Mouse (Mus musculus): Measurements from ENCODE around the gene Gucy2c. TPM values are rescaled to one million over a fixed set of nuclear protein-coding genes. Genes with fewer than 3 reads are reported as not detected.

Gucy2c gene
- total and polyA plus RNA-seq, 3 experiments = not detected

DNA sequence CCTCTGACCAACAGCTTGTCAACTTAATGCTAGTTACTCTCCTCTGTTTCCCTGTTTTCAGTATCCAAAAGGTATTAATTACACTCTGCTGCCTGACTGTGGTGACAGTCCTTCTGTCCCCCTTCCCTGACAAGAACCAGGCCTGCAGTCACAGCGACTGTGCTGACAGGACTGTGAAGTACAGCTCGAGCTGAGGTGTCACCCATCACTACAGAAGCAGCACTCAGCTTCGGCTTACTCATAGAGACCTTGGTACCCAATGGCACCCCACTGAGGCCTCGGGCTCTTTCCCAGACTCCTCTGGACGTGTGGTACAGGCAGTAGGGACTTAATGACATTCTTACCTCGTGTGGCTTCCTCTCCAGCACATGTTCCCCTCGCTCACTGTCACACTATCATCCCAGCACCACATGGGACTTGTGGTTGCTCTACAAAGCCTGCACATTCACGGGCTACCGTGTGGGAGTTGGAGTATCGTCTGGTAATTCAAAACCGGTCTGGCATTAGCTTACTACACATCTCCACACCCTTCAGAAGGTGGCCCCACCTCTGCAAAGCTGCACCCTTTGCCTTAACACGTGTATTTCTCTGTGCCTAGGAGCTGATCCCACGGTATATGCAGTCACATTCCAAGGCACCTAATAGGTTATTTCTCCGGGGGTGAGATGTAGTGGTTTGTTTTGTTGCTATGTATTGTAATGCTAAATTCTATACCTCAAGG, 113.1 kb downstream of the Gucy2c start:
- Histone ChIP-seq H3K36me3 (ENCODE audit: control insufficient read depth in 1 of 2, insufficient read depth in 2 of 2, low read length in 2 of 2) (no peaks in the 10 kb centered on the region), H3K4me3 (ENCODE audit: control insufficient read depth in 1 of 2, insufficient read depth in 1 of 2, low read depth in 2 of 2, low read length in 2 of 2) (no peak overlapping the region), H3K9ac (ENCODE audit: control insufficient read depth, low read depth, low read length, poor library complexity, severe bottlenecking) (no peak overlapping the region), H3K27me3 (ENCODE audit: control insufficient read depth in 1 of 2, insufficient read depth in 2 of 2, low read length in 2 of 2) (no peaks in the 10 kb centered on the region), H3K4me1 (ENCODE audit: control insufficient read depth in 1 of 2, insufficient read depth in 2 of 2, low read length in 2 of 2) (no peaks in the 10 kb centered on the region), H3K27ac (ENCODE audit: control insufficient read depth, low read depth, low read length) (no peak overlapping the region), H3K9me3 (replicated peaks; ENCODE audit: insufficient read depth, low read length) (no peaks in the 10 kb centered on the region), H3K79me2 (ENCODE audit: control insufficient read depth, insufficient read depth, low read length, poor library complexity) (no peaks in the 10 kb centered on the region)
- TF ChIP-seq POLR2AphosphoS5 (IDR thresholded peaks at IDR 0.05; ENCODE audit: borderline replicate concordance, low read depth, low read length) (no peak), MYB (IDR thresholded peaks at IDR 0.05; ENCODE audit: low read depth, low read length) (no peak), POLR2AphosphoS2 (IDR thresholded peaks at IDR 0.05; ENCODE audit: low read length) (no peak), JUND (IDR thresholded peaks at IDR 0.05; ENCODE audit: low read depth, low read length) (no peak), E2F4 (IDR thresholded peaks at IDR 0.05; ENCODE audit: borderline replicate concordance, low read depth, low read length) (no peak), BHLHE40 (IDR thresholded peaks at IDR 0.05; ENCODE audit: borderline replicate concordance, low read depth, low read length) (no peak), MAX (IDR thresholded peaks at IDR 0.05; ENCODE audit: low read length) (no peak), SIN3A (IDR thresholded peaks at IDR 0.05; ENCODE audit: low read length) (no peak), CTCF (IDR thresholded peaks at IDR 0.05 in 2 of 3, conservative IDR thresholded peaks at IDR 0.05 in 1 of 3; ENCODE audit: control insufficient read depth in 1 of 3, insufficient read depth in 1 of 3, low read depth in 2 of 3, low read length in 3 of 3, poor library complexity in 1 of 3, severe bottlenecking in 1 of 3) (no peak), NELFE (IDR thresholded peaks at IDR 0.05; ENCODE audit: low read depth, low read length) (no peak), MAFK (IDR thresholded peaks at IDR 0.05; ENCODE audit: borderline replicate concordance, low read depth, low read length) (no peak), SMC3 (IDR thresholded peaks at IDR 0.05; ENCODE audit: low read depth, low read length) (no peak), EP300 (IDR thresholded peaks at IDR 0.05; ENCODE audit: low read depth in 1 of 2, low read length in 2 of 2) (no peak), USF1 (IDR thresholded peaks at IDR 0.05; ENCODE audit: low read depth, low read length) (no peak), MXI1 (IDR thresholded peaks at IDR 0.05; ENCODE audit: low read depth, low read length) (no peak), ZKSCAN1 (IDR thresholded peaks at IDR 0.05; ENCODE audit: low read depth, low read length) (no peak), CHD2 (IDR thresholded peaks at IDR 0.05; ENCODE audit: low read length) (no peak), ETS1 (IDR thresholded peaks at IDR 0.05; ENCODE audit: low read depth, low read length) (no peak), RAD21 (IDR thresholded peaks at IDR 0.05; ENCODE audit: low read depth, low read length) (no peak)
- no peak for DNase-seq (ENCODE audit: low read depth, low spot score)

DNA sequence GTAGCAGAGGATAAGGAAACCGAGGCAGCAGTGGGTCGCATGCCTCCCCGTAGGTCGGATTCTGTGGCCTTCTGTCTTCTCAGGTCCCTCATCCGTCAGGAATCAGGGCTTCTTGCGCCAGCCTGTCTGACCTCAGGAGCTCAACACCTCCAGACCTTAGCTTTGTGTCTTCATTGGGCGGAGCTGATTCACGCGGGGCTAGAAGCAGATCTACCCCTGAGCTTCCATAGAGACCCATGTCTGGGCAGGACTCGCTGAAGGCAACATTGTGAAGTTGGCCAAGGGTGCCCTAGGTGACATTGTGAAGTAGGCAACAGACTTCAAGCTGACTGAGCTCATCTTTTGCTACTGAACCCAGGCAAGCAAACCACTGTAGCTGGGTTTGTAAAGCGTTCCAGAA, 119.5 kb downstream of the Gucy2c start:
- no peak for TF ChIP-seq MAFK (IDR thresholded peaks at IDR 0.05; ENCODE audit: borderline replicate concordance, low read depth, low read length)
- no peak for TF ChIP-seq EP300 (IDR thresholded peaks at IDR 0.05; ENCODE audit: low read depth in 1 of 2, low read length in 2 of 2)
- TF ChIP-seq ZKSCAN1 (IDR thresholded peaks at IDR 0.05; ENCODE audit: low read depth, low read length) = no peak
- Histone ChIP-seq H3K9ac (ENCODE audit: control insufficient read depth, low read depth, low read length, poor library complexity, severe bottlenecking) (no peak overlapping the region), H3K79me2 (ENCODE audit: control insufficient read depth, insufficient read depth, low read length, poor library complexity) (no peaks in the 10 kb centered on the region), H3K27ac (ENCODE audit: control insufficient read depth, low read depth, low read length) (no peak overlapping the region), H3K27me3 (ENCODE audit: control insufficient read depth in 1 of 2, insufficient read depth in 2 of 2, low read length in 2 of 2) (no peaks in the 10 kb centered on the region), H3K4me1 (ENCODE audit: control insufficient read depth in 1 of 2, insufficient read depth in 2 of 2, low read length in 2 of 2) (no peaks in the 10 kb centered on the region), H3K4me3 (ENCODE audit: control insufficient read depth in 1 of 2, insufficient read depth in 1 of 2, low read depth in 2 of 2, low read length in 2 of 2) (no peak overlapping the region), H3K36me3 (ENCODE audit: control insufficient read depth in 1 of 2, insufficient read depth in 2 of 2, low read length in 2 of 2) (no peaks in the 10 kb centered on the region), H3K9me3 (replicated peaks; ENCODE audit: insufficient read depth, low read length) (no peaks in the 10 kb centered on the region)
- no peak for DNase-seq (ENCODE audit: low read depth, low spot score)

Measured in MEL (cell line).